Mouse (Mus musculus) heart, embryonic 11.5 days (tissue): Measurements from ENCODE around the gene Rbbp6. TPM values are rescaled to one million over a fixed set of nuclear protein-coding genes. Genes with fewer than 3 reads are reported as not detected.

Experiments
- ATAC-seq: fragments of 200-750 bp; cut with Nextera tagmentation; replicated peaks from 2 replicates; pipeline ENCODE4 v1.8.0; 2017; ENCODE audit warnings: moderate library complexity; ENCODE audit not compliant: insufficient number of reproducible peaks, low FRiP score, low TSS enrichment
- H3K27ac ChIP-seq: fragments of 300-500 bp; sonication (generic); 2 replicates; pipeline ENCODE4 v1.5.1; 2014; ENCODE audit warnings: mild to moderate bottlenecking, low read depth, low read length
- H3K27me3 ChIP-seq: fragments of 300-500 bp; sonication (generic); 2 replicates; pipeline ENCODE4 v1.6.1; 2014; ENCODE audit warnings: mild to moderate bottlenecking, low read length, mixed read lengths; ENCODE audit not compliant: control insufficient read depth, insufficient read depth
- H3K36me3 ChIP-seq: fragments of 300-500 bp; sonication (generic); 2 replicates; pipeline ENCODE4 v1.6.1; 2014; ENCODE audit warnings: mild to moderate bottlenecking, low read length, moderate library complexity, mixed read lengths; ENCODE audit not compliant: control insufficient read depth, insufficient read depth
- H3K4me1 ChIP-seq: fragments of 300-500 bp; sonication (generic); 2 replicates; pipeline ENCODE4 v1.6.1; 2014; ENCODE audit warnings: low read length; ENCODE audit not compliant: control insufficient read depth, insufficient read depth
- H3K4me2 ChIP-seq: fragments of 300-500 bp; sonication (generic); 2 replicates; pipeline ENCODE4 v1.6.1; 2014; ENCODE audit warnings: mild to moderate bottlenecking, moderate library complexity
- H3K4me3 ChIP-seq: fragments of 300-500 bp; sonication (generic); 2 replicates; pipeline ENCODE4 v1.5.1; 2014; ENCODE audit warnings: low read depth, low read length
- H3K9ac ChIP-seq: fragments of 300-500 bp; sonication (generic); 2 replicates; pipeline ENCODE4 v1.6.1; 2014; ENCODE audit warnings: mild to moderate bottlenecking, low read depth, low read length, moderate library complexity
- H3K9me3 ChIP-seq: fragments of 300-500 bp; sonication (generic); replicated peaks from 2 replicates; pipeline ENCODE4 v1.6.1; 2016; ENCODE audit warnings: low read length; ENCODE audit not compliant: control insufficient read depth
- WGBS: fragments of 180-500 bp; shearing (Covaris S2); extraction: QIAGEN DNeasy Blood & Tissue Kit; methylation state at CpG from one replicate; pipeline ENCODE4 v1.1.7; 2014; ENCODE audit not compliant: insufficient replicate concordance; 5-methylcytosine and 5-hydroxymethylcytosine counted together
- polyA plus RNA-seq: library from polyadenylated mRNA; unstranded; fragments of >200 nt; fragmentation: Nextera tagmentation; extraction: Ambion mirVana; gene quantifications from 2 replicates; pipeline ENCODE4 v1.2.1, GENCODE M21; 2014

Rbbp6 gene
- polyA plus RNA-seq, 1 experiment from 2014 or later, result 30.1 TPM

DNA sequence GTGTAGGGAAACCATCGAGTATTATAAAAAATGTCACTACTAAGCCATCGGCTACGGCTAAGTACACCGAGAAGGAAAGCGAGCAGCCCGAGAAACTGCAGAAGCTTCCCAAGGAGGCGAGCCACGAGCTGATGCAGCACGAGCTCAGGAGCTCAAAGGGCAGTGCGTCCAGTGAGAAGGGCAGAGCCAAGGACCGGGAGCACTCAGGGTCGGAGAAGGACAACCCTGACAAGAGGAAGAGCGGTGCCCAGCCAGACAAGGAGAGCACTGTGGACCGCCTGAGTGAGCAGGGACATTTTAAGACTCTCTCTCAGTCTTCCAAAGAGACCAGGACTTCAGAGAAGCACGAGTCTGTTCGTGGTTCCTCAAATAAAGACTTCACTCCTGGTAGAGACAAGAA is 35.3 kb downstream of the Rbbp6 start:
- no peaks in the 10 kb centered on the region for H3K27me3 ChIP-seq
- H3K9me3 ChIP-seq, result no peaks in the 10 kb centered on the region
- no peak overlapping the region for H3K4me2 ChIP-seq
- H3K27ac ChIP-seq, result no peak overlapping the region
- no peak overlapping the region for H3K9ac ChIP-seq
- no peak for ATAC-seq
- peaks cover 42% of the 10 kb centered on the region for H3K36me3 ChIP-seq
- H3K4me3 ChIP-seq, result no peak overlapping the region
- H3K4me1 ChIP-seq, result no peaks in the 10 kb centered on the region
- WGBS, result 93% methylated on average over 16 of the region's 16 CpGs

DNA sequence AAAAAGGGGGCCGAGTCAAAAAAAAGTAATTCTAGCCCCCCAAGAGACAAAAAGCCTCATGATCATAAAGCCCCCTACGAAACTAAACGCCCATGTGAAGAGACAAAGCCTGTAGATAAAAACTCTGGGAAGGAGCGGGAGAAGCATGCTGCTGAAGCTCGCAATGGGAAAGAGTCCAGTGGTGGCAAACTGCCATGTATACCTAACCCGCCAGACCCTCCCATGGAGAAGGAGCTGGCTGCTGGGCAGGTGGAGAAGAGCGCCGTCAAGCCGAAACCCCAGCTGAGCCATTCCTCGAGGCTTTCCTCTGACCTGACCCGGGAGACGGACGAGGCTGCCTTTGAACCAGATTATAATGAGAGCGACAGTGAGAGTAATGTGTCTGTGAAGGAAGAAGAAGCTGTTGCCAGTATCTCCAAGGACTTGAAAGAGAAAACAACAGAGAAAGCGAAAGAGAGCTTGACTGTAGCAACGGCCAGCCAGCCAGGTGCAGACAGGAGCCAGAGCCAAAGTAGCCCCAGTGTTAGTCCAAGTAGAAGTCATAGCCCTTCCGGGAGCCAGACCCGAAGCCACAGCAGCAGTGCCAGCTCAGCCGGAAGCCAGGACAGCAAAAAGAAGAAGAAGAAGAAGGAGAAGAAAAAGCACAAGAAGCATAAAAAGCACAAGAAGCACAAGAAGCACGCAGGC is 36.0 kb downstream of the Rbbp6 start:
- Histone ChIP-seq H3K27me3 (no peaks in the 10 kb centered on the region), H3K4me3 (no peak overlapping the region), H3K4me1 (no peaks in the 10 kb centered on the region), H3K9ac (no peak overlapping the region), H3K9me3 (no peaks in the 10 kb centered on the region), H3K36me3 (peaks cover 42% of the 10 kb centered on the region), H3K4me2 (no peak overlapping the region), H3K27ac (no peak overlapping the region)
- 88% methylated on average over 20 of the region's 20 CpGs for WGBS
- no peak for ATAC-seq

- Histone ChIP-seq H3K9me3 (no peaks in the 10 kb centered on the region), H3K4me1 (no peaks in the 10 kb centered on the region), H3K4me3 (no peak overlapping the region), H3K9ac (no peak overlapping the region), H3K27me3 (no peaks in the 10 kb centered on the region), H3K27ac (no peak overlapping the region), H3K4me2 (no peak overlapping the region), H3K36me3 (peaks cover 40% of the 10 kb centered on the region)
- 92% methylated on average over 6 of the region's 6 CpGs for WGBS
- ATAC-seq, result no peak
Observed at GRCm38 (mm10) chr7:123002028-123002410, 36.5 kb downstream of the Rbbp6 start.

DNA sequence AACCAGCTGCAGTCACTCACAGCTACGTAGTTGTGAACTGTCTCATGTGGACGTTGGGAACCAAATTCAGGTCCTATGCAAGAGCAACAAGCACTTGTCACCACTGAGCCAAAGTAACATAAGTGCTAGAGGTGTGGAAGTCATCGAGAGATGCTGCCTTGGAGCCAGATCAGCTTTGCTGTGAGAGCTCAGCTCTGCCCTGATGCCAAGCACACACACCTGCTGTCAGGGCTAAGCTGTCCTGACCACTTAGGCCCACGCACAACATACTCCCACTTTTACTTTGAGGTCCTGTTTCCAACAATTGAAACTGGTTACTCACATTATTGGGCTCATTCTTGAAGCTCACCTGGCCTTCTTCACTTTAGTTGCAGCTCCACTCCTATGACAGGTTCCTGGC is 37.7 kb downstream of the Rbbp6 start:
- no peak overlapping the region for H3K27ac ChIP-seq
- ATAC-seq, result no peak
- H3K36me3 ChIP-seq, result peaks cover 39% of the 10 kb centered on the region
- H3K4me2 ChIP-seq, result no peak overlapping the region
- H3K9me3 ChIP-seq, result no peaks in the 10 kb centered on the region
- no peaks in the 10 kb centered on the region for H3K4me1 ChIP-seq
- no peak overlapping the region for H3K4me3 ChIP-seq
- 89% methylated on average over 4 of the region's 4 CpGs for WGBS
- H3K27me3 ChIP-seq, result no peaks in the 10 kb centered on the region
- H3K9ac ChIP-seq, result no peak overlapping the region

- Histone ChIP-seq H3K4me3 (no peak overlapping the region), H3K27me3 (no peaks in the 10 kb centered on the region), H3K9me3 (no peaks in the 10 kb centered on the region), H3K9ac (no peak overlapping the region), H3K4me2 (no peak overlapping the region), H3K36me3 (peaks cover 29% of the 10 kb centered on the region), H3K27ac (no peak overlapping the region), H3K4me1 (no peaks in the 10 kb centered on the region)
- WGBS, result 94% methylated on average over 5 of the region's 5 CpGs
- no peak for ATAC-seq
Observed at GRCm38 (mm10) chr7:123004442-123004841, 39.0 kb downstream of the Rbbp6 start.

DNA sequence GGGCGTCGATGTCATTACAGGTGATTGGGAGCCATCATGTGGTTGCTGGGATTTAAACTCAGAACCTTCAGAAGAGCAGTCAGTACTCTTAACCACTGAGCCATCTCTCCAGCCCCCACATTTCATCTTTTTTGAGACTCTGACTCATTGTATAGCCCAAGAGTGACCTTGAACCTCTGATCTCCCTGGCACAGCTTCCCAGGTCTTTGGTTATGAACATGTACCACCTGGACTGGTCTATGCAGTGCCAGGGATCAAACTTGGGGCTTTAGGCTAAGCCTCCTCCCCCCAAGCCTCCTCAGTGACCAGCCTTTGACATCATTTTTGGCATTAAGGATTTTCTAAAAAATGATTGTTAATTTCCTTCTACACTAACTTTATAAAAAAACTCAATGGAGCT is 40.8 kb downstream of the Rbbp6 start:
- H3K27ac ChIP-seq, result no peak overlapping the region
- peaks cover 19% of the 10 kb centered on the region for H3K36me3 ChIP-seq
- no peak overlapping the region for H3K4me3 ChIP-seq
- H3K4me1 ChIP-seq, result no peaks in the 10 kb centered on the region
- no peak overlapping the region for H3K4me2 ChIP-seq
- no peak for ATAC-seq
- H3K9me3 ChIP-seq, result no peaks in the 10 kb centered on the region
- H3K9ac ChIP-seq, result no peak overlapping the region
- H3K27me3 ChIP-seq, result no peaks in the 10 kb centered on the region
- WGBS, result 58% methylated on average over 2 of the region's 2 CpGs

GRCm38 (mm10) chr7:123007743-123008142 is 42.3 kb downstream of the Rbbp6 start:
- H3K27ac ChIP-seq, result no peak overlapping the region
- WGBS, result 64% methylated on average over 4 of the region's 4 CpGs
- H3K9me3 ChIP-seq, result no peaks in the 10 kb centered on the region
- H3K4me3 ChIP-seq, result no peak overlapping the region
- ATAC-seq, result no peak
- H3K4me1 ChIP-seq, result no peaks in the 10 kb centered on the region
- H3K4me2 ChIP-seq, result no peak overlapping the region
- H3K9ac ChIP-seq, result no peak overlapping the region
- peaks cover 14% of the 10 kb centered on the region for H3K36me3 ChIP-seq
- H3K27me3 ChIP-seq, result no peaks in the 10 kb centered on the region

DNA sequence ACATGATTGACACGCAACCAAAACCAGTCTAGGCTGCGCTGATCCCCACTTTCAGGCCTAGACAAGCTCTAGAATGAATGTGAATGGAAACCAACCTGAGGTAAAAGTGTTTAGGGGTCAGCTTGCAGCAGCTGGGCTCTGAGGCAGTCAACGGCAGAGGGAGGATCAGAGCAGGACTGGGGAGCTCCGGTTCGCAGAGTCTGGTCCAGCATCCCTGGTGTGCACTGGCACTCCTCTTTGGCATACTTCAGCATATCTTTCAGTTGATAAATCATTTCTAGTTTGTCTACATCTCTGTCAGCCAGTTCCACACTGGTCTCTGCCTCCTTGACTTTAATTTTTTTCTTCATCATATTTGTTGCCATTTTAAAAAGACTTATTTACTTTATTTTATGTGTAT is 48.0 kb downstream of the Rbbp6 start:
- H3K9ac ChIP-seq, result no peak overlapping the region
- H3K27ac ChIP-seq, result no peak overlapping the region
- no peaks in the 10 kb centered on the region; the same call in 1 of the 2 replicates for H3K27me3 ChIP-seq
- H3K4me1 ChIP-seq, result no peaks in the 10 kb centered on the region
- WGBS, result 73% methylated on average over 5 of the region's 5 CpGs
- ATAC-seq, result no peak
- no peaks in the 10 kb centered on the region for H3K36me3 ChIP-seq
- H3K9me3 ChIP-seq, result no peaks in the 10 kb centered on the region
- no peak overlapping the region for H3K4me2 ChIP-seq
- no peak overlapping the region for H3K4me3 ChIP-seq

- no peak for ATAC-seq
- Histone ChIP-seq H3K9ac (no peak overlapping the region), H3K4me1 (no peaks in the 10 kb centered on the region), H3K27ac (no peak overlapping the region), H3K36me3 (no peaks in the 10 kb centered on the region), H3K27me3 (no peaks in the 10 kb centered on the region; the same call in 1 of the 2 replicates), H3K4me2 (no peak overlapping the region), H3K4me3 (no peak overlapping the region), H3K9me3 (no peaks in the 10 kb centered on the region)
- 77% methylated on average over 7 of the region's 7 CpGs for WGBS
Observed at GRCm38 (mm10) chr7:123014729-123015128, 49.2 kb downstream of the Rbbp6 start.
